Mouse (Mus musculus): ENCODE data around the gene Stac.

Stac gene

GRCm38 (mm10) chr9:111514586-111515473 lies 175.3 kb downstream of the Stac start:
- no peak for DNase-seq

Measured in lung, postnatal 4 days (tissue).